Mouse (Mus musculus) left cerebral cortex, postnatal 10 days (tissue): ENCODE data around the gene Meis2. TPM values are rescaled to one million over a fixed set of nuclear protein-coding genes. Genes with fewer than 3 reads are reported as not detected.

Source experiments
- DNase-seq, 2 experiments: peaks; one replicate each; pipeline ENCODE4 v3.0.0; 2021 to 2022; ENCODE audit warnings: low spot score in 2 of 2, mixed read lengths in 1 of 2; ENCODE audit errors: extremely low spot score in 1 of 2
- intact Hi-C: fragments of 180-260 bp; cut with DNase I; formaldehyde crosslinking; loops from one replicate; pipeline ENCODE4 v1.15.1; 2025
- total RNA-seq, 2 experiments: library from RNA; stranded (reverse); gene quantifications; 2 replicates each; pipeline ENCODE4 v1.2.3; 2021

Meis2 gene
- total RNA-seq, 2 experiments from 2014 or later: 98.2 to 110 TPM

DNA sequence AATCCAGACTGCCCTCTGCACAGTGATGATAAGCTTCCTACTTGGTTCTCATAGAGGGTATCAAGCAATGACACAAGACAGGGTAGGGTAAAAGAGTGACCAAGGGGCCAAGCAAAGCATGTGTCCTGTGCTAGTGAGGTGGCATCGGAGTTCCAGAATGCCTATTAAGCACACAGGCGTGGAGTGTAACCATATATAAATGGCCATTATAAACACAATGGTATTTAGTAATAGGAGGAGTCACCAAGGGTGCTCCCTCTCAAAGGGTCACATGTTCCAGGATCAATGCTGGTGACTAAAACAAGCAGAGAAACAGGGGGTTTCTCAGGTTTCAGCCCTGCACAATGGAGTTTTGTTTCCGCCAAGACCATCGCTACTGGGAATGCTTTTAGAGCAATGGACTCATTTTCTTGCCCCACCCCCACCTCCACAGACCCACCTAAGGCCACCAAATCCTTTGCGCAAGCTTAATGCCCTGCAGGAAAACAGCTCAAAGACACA, 45.1 kb downstream of the Meis2 start:
- intact Hi-C loops: no loop called here
- DNase-seq: no peak

GRCm38 (mm10) chr2:116019959-116020358, 45.7 kb downstream of the Meis2 start:
- intact Hi-C loops: no loop called here
- DNase-seq: no peak

- DNase-seq: no peak
- intact Hi-C loops: no loop called here
Measured at GRCm38 (mm10) chr2:116019466-116019794, 46.2 kb downstream of the Meis2 start.

DNA sequence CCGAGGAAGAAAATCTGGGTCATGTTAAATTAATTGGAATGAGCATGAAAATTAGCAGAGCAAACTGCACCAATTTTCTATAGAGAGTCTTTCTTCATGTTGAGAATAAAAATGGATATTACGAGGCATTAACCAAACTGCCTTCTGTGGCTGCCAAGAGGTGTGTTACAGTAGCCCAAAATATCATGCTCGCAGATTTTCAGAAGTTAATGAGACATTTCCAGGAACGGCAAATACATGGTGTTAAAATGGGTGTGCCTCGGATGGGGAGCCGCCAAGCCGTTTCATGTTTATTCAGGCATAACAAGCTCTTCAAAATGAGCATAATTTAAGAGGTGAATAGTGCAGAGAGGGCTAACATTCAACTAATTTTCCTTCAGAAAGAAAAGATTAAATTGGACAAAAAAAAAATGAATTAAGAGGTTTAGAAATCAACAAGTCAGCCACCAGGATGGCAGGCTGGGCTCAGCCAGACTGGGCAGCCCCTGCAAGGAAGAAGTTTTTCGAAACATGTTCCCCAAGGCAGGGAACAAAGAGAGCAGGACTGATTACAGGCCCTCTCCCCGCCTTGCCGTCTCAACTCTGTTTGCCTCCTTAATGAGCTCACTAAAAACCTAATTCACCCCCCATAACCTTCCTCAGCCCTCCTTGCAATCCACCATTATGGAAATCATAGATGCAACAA, 46.7 kb downstream of the Meis2 start:
- intact Hi-C loops: no loop called here
- no peak for DNase-seq

DNA sequence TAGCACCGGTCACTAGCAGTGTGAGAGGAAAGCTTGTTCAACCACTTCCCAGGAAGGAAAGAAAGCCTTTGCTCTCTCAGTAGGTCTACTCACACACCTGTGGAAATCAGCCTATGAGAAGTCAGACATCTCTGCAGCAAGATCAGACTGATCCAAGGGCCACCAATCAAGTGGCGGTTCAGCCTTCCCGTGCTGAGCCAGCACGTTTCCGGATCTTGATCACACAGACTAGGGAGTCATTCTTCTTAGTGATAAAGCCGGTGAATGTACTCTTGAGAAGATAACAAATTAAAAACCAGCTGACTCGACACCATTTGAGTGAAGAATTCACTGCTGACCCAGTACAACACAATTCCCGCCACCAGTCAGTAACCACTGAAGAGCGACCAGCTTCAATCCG, 50.1 kb downstream of the Meis2 start:
- intact Hi-C loops: no loop called here
- DNase-seq: no peak

GRCm38 (mm10) chr2:116010469-116010868, 55.2 kb downstream of the Meis2 start:
- no peak for DNase-seq
- intact Hi-C loops: no loop called here

DNA sequence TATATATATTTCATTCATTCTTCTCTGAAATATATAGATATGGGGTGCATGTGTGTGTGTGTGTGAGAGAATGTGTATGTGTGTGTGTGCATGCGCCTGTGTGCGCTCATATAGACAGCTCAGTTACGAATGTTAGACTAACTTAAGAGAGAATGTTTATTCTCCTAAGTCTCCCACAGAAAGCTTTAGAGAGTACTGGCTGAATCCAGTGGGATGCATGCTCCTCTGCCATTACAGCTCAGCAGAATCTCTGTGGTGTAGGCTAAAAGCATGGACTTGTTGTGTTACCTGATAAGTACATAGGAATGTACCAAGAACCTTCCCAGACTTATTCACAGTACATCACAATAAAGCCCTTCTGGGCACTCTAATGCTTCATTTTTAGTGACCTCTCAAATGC, 55.6 kb downstream of the Meis2 start:
- DNase-seq: no peak
- intact Hi-C loops: no loop called here

DNA sequence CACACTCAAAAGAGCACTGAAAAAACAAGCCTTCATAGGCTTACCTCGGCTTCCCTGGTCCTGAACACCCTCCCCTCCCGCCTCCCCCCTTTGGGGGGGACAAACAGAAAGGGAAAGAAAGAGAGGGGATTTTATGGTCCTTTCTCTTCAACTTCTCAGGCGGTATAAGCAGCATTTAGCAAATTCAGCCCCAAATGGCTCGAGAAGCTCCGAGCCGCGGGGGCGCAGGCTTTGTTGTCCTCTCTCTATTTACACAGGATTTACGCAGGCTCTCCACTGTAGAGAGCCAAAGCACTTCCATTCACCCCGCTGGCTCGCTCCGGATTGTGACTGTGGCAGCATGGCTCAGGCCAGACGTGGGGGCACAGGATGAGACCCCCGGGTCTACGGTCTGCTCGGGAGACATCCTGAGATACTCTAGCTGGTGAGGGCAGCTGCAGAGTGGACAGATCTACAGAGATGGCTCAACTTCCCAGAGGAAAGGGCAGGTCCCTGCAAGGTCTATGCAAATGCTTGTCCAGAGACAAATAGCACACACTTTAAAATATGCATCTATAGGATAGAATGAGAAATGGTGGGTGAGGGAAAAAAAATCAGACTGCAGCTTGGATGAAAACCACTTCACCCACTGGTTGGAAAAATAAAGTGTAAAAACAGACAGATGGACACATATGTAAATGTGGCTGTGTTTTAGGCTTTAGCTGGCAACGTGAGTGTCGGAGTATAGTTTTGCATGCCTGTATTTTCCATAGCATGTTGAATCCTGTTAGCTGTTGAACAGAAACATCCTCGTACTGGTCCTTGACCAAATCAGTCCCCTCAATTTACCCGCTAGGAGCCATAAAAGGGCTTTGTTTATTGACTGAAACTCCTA, 56.3 kb downstream of the Meis2 start:
- intact Hi-C loops: no loop called here
- DNase-seq: peak; percentile 28 to 44

- DNase-seq: no peak
- intact Hi-C loops: no loop called here
Measured at GRCm38 (mm10) chr2:116002354-116002753, 63.3 kb downstream of the Meis2 start.

DNA sequence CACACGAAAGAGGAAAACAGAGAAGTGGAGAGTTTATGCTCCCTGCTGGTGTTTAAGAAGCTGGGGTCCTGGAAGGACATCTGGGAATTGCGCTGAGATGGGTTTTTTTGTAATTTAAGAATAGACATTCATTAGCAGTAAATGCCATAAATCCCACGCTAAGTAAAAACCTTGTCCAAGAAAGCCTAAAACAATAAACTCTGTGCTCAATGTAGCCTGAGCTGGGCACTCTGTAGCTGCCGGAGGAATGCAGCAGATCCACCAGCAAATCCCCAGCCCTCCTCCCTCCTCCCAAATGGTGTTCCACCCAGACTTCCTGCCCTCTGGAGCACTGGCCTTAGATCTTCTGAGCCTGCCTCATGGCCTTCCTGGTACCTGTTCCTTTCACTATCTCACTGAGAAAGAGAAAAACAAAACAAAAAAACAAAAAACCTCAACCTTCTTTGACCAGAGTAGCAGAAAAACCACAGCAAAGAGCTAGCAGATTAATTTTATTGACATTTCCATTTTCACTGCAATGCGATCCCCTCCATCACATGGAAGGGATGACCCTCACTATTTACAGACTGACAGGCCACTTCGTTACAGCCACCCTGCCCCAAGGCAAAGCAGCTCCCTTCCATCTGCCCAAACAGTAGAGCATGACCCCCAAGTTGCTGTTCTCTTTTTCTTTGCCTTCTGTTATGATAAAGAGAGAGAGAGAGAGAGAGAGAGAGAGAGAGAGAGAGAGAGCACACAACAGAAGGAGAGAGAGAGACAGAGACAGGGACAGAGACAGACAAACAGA, 64.1 kb downstream of the Meis2 start:
- no peak for DNase-seq
- intact Hi-C loops: no loop called here

GRCm38 (mm10) chr2:116000514-116000913, 65.1 kb downstream of the Meis2 start:
- intact Hi-C loops: no loop called here
- DNase-seq: no peak

DNA sequence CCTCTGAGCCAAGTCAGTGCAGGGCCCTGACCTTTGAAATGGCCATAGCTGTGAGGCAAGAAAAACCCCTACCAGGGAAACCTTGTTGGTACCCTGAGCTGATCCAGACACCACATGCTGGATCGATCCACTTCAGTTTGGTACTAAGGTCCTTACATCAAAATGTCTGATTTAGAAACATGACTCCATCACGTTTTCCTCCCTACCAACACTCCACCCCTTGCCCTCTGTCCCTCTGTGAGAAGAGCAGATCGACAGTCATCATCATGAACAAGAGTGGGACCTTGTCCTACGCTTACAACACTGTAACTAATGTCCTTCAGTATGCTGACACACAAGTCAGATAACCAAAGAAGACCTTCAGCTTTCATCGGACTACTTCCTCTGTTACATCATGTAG, 66.8 kb downstream of the Meis2 start:
- intact Hi-C loops: no loop called here
- DNase-seq: no peak

DNA sequence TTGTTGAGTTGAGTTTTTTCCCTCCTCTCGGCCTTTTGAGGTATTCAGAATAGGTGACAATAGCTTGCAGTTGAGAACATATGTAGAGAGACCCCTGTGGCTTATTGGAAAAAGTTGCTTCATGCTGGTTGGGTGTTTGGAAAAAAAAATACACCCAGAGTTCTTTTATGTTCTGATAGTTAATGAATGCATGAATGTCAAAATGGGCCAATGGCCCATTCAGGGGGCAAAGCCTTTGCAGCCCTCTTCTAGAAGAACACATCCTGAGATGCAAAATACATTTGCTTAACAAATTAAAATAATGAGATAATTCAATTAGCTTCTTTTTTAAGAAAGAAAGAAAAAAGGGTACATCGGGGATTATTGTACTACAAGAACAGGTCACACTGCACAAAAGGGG, 69.2 kb downstream of the Meis2 start:
- no peak for DNase-seq
- intact Hi-C loops: no loop called here

GRCm38 (mm10) chr2:115993877-115994276, 71.8 kb downstream of the Meis2 start:
- intact Hi-C loops: no loop called here

DNA sequence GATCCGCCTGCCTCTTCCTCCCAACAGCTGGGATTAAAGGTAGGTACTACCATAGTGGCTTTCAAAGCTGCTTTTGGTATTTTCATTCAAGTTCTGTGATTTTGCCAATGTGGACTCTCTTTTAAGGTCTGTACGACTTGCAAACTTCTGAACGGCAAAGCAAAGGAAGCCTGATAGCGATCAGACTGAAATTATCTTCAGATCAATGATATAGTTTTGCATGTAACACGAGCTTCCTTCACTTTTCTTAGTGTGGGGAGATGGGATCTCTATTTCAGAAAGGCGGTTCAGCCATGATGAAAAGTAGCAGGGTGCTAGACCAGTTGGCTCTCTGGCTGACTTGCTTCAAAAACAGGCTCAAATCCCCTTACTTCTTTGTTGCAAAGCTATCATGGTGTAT, 76.4 kb downstream of the Meis2 start:
- intact Hi-C loops: no loop called here
- no peak for DNase-seq

More at GRCm38 (mm10) chr2:115993877-115994276, 71.8 kb downstream of the Meis2 start:
- DNase-seq: no peak

- no peak for DNase-seq
- intact Hi-C loops: no loop called here
Measured at GRCm38 (mm10) chr2:115988448-115988847, 77.2 kb downstream of the Meis2 start.

- intact Hi-C loops: no loop called here
- no peak for DNase-seq
Measured at GRCm38 (mm10) chr2:115984952-115985351, 80.7 kb downstream of the Meis2 start.

- no peak for DNase-seq
- intact Hi-C loops: no loop called here
Measured at GRCm38 (mm10) chr2:115984487-115984886, 81.2 kb downstream of the Meis2 start.

DNA sequence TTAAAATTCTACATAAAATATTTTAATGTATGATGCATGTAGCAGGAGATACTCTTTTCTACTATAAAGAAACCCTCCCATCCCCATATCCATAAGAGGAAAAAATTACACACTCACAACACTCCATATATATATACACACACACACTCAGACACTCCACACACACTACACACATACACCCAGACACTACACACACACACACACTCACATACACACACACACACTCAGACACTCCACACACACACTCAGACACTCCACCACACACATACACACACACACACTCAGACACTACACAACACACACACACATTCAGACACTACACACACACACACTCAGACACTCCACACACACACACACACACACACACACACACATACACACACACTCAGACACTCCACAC, 85.1 kb downstream of the Meis2 start:
- DNase-seq: no peak
- intact Hi-C loops: no loop called here
